Mouse (Mus musculus) small intestine, adult 2 months (tissue): Measurements from ENCODE around the gene Hoxc13. TPM values are rescaled to one million over a fixed set of nuclear protein-coding genes. Genes with fewer than 3 reads are reported as not detected.

Source experiments
- H3K27ac ChIP-seq: fragments of 200-500 bp; 2 replicates; pipeline ENCODE4 v1.5.1; 2012; ENCODE audit warnings: low read depth, low read length, control low read depth, inconsistent platforms; ENCODE audit not compliant: insufficient read depth
- H3K27me3 ChIP-seq: fragments of 200-500 bp; 2 replicates; pipeline ENCODE4 v1.6.1; 2012; ENCODE audit warnings: mild to moderate bottlenecking, moderate library complexity, low read length, inconsistent platforms; ENCODE audit not compliant: control insufficient read depth, insufficient read depth
- H3K36me3 ChIP-seq: fragments of 200-500 bp; 2 replicates; pipeline ENCODE4 v1.6.1; 2012; ENCODE audit warnings: mild to moderate bottlenecking, low read length, control low read depth, inconsistent platforms; ENCODE audit not compliant: control insufficient read depth, insufficient read depth
- H3K4me1 ChIP-seq: fragments of 200-500 bp; 2 replicates; pipeline ENCODE4 v1.6.1; 2012; ENCODE audit warnings: low read length, inconsistent platforms, mixed read lengths; ENCODE audit not compliant: control insufficient read depth, insufficient read depth, insufficient read length
- H3K4me3 ChIP-seq: fragments of 200-500 bp; 2 replicates; pipeline ENCODE4 v1.5.1; 2012; ENCODE audit warnings: low read depth, mild to moderate bottlenecking, control low read depth, inconsistent platforms, low read length, moderate library complexity
- CTCF ChIP-seq: fragments of 200-500 bp; IDR thresholded peaks from 2 replicates; pipeline ENCODE4 v1.5.1; 2012; ENCODE audit warnings: low read depth, mild to moderate bottlenecking, control low read depth, inconsistent platforms, low read length, moderate library complexity, mixed read lengths; ENCODE audit not compliant: insufficient replicate concordance, insufficient read length; ENCODE audit errors: extremely low read depth
- POLR2A ChIP-seq: fragments of 200-500 bp; IDR thresholded peaks from 2 replicates; pipeline ENCODE4 v1.6.1; 2012; ENCODE audit warnings: low read depth, mild to moderate bottlenecking, control low read depth, inconsistent platforms, low read length, moderate library complexity
- WGBS: fragments of 180-500 bp; shearing (Covaris S2); methylation state at CpG from one replicate; pipeline ENCODE4 v1.1.7; 2018; 5-methylcytosine and 5-hydroxymethylcytosine counted together
- polyA plus RNA-seq: library from polyadenylated mRNA; depleted of rRNA; stranded (reverse); fragments of >200 nt; gene quantifications from 2 replicates; pipeline ENCODE4 v1.2.3, GENCODE M21; 2012

The Hoxc13 gene
- polyA plus RNA-seq, 1 experiment = not detected

- Histone ChIP-seq H3K4me1 (no peaks in the 10 kb centered on the region), H3K27ac (no peak overlapping the region), H3K27me3 (peaks cover 80% of the 10 kb centered on the region), H3K4me3 (no peak overlapping the region), H3K36me3 (no peaks in the 10 kb centered on the region)
- TF ChIP-seq POLR2A (no peak), CTCF (no peak)
- 27% methylated on average over 2 of the region's 2 CpGs for WGBS
Observed at GRCm38 (mm10) chr15:102948842-102949241, 27.9 kb downstream of the Hoxc13 start.

GRCm38 (mm10) chr15:102949696-102950095 lies 28.8 kb downstream of the Hoxc13 start:
- Histone ChIP-seq H3K4me3 (no peak overlapping the region), H3K27ac (no peak overlapping the region), H3K27me3 (peaks cover 88% of the 10 kb centered on the region), H3K4me1 (no peaks in the 10 kb centered on the region; the same call in 1 of the 2 replicates), H3K36me3 (no peaks in the 10 kb centered on the region)
- TF ChIP-seq CTCF (no peak), POLR2A (no peak)
- 4% methylated on average over 20 of the region's 20 CpGs for WGBS

- no peaks in the 10 kb centered on the region; the same call in 1 of the 2 replicates for H3K4me1 ChIP-seq
- no peak for TF ChIP-seq POLR2A
- TF ChIP-seq CTCF = no peak
- no peak overlapping the region for H3K4me3 ChIP-seq
- H3K36me3 ChIP-seq = no peaks in the 10 kb centered on the region
- 19% methylated on average over 2 of the region's 2 CpGs for WGBS
- no peak overlapping the region for H3K27ac ChIP-seq
- peaks cover 90% of the 10 kb centered on the region for H3K27me3 ChIP-seq
Observed at GRCm38 (mm10) chr15:102950877-102951276, 30.0 kb downstream of the Hoxc13 start.

- Histone ChIP-seq H3K4me1 (no peaks in the 10 kb centered on the region; the same call in 1 of the 2 replicates), H3K36me3 (no peaks in the 10 kb centered on the region), H3K4me3 (no peak overlapping the region), H3K27ac (no peak overlapping the region), H3K27me3 (peaks cover 93% of the 10 kb centered on the region)
- WGBS = 11% methylated on average over 6 of the region's 6 CpGs
- TF ChIP-seq POLR2A (no peak), CTCF (no peak)
Observed at GRCm38 (mm10) chr15:102953561-102953960, 32.7 kb downstream of the Hoxc13 start.

GRCm38 (mm10) chr15:102954192-102955006 lies 33.5 kb downstream of the Hoxc13 start, which contains the start of gene Hoxc11:
Gene Hoxc11, plus strand, starts transcription at chr15:102954427.
- Histone ChIP-seq H3K27me3 (peaks cover 84% of the 10 kb centered on the region), H3K4me1 (no peaks in the 10 kb centered on the region; the same call in 1 of the 2 replicates), H3K4me3 (no peak within 1 kb of the TSS), H3K36me3 (no peaks in the 10 kb centered on the region), H3K27ac (no peak within 1 kb of the TSS)
- TF ChIP-seq POLR2A (no peak), CTCF (no peak)
- WGBS = 4% methylated on average over 57 of the region's 57 CpGs

- no peaks in the 10 kb centered on the region; the same call in 1 of the 2 replicates for H3K4me1 ChIP-seq
- H3K4me3 ChIP-seq = no peak overlapping the region
- no peak overlapping the region for H3K27ac ChIP-seq
- TF ChIP-seq CTCF = no peak
- TF ChIP-seq POLR2A = no peak
- 2% methylated on average over 28 of the region's 28 CpGs for WGBS
- peaks cover 84% of the 10 kb centered on the region for H3K27me3 ChIP-seq
- no peaks in the 10 kb centered on the region for H3K36me3 ChIP-seq
Observed at GRCm38 (mm10) chr15:102955007-102955382, 34.1 kb downstream of the Hoxc13 start.

- no peak overlapping the region for H3K27ac ChIP-seq
- no peak overlapping the region for H3K4me3 ChIP-seq
- 3% methylated on average over 40 of the region's 40 CpGs for WGBS
- H3K27me3 ChIP-seq = peaks cover 84% of the 10 kb centered on the region
- H3K36me3 ChIP-seq = no peaks in the 10 kb centered on the region
- H3K4me1 ChIP-seq = no peaks in the 10 kb centered on the region; the same call in 1 of the 2 replicates
- no peak for TF ChIP-seq CTCF
Observed at GRCm38 (mm10) chr15:102955833-102956640, 35.1 kb downstream of the Hoxc13 start.
